Mouse (Mus musculus) forebrain, embryonic 11.5 days (tissue): Measurements from ENCODE around the gene Rinl. TPM values are rescaled to one million over a fixed set of nuclear protein-coding genes. Genes with fewer than 3 reads are reported as not detected.

ENCODE experiments used
- ATAC-seq: fragments of 200-750 bp; cut with Nextera tagmentation; replicated peaks from 2 replicates; pipeline ENCODE4 v1.8.0; 2017; ENCODE audit warnings: moderate TSS enrichment; ENCODE audit not compliant: low FRiP score
- DNase-seq: peaks from one replicate; pipeline ENCODE4 v3.0.0-alpha.2; 2017; ENCODE audit warnings: low spot score
- H3K27ac ChIP-seq: fragments of 300-500 bp; sonication (generic); 2 replicates; pipeline ENCODE4 v1.5.1; 2014; ENCODE audit warnings: low read depth, low read length
- H3K27me3 ChIP-seq: fragments of 300-500 bp; sonication (generic); 2 replicates; pipeline ENCODE4 v1.6.1; 2014; ENCODE audit warnings: mild to moderate bottlenecking, low read length, mixed read lengths; ENCODE audit not compliant: control insufficient read depth, insufficient read depth
- H3K36me3 ChIP-seq: fragments of 300-500 bp; sonication (generic); 2 replicates; pipeline ENCODE4 v1.6.1; 2014; ENCODE audit warnings: mild to moderate bottlenecking, low read length, moderate library complexity, mixed read lengths; ENCODE audit not compliant: control insufficient read depth, insufficient read depth
- H3K4me1 ChIP-seq: fragments of 300-500 bp; sonication (generic); replicated peaks from 2 replicates; pipeline ENCODE4 v1.6.1; 2014; ENCODE audit warnings: low read length, mixed read lengths; ENCODE audit not compliant: control insufficient read depth, insufficient read depth
- H3K4me2 ChIP-seq: fragments of 300-500 bp; sonication (generic); 2 replicates; pipeline ENCODE4 v1.6.1; 2014; ENCODE audit warnings: low read depth, mild to moderate bottlenecking, low read length, moderate library complexity, mixed read lengths; ENCODE audit not compliant: severe bottlenecking
- H3K4me3 ChIP-seq: fragments of 300-500 bp; sonication (generic); 2 replicates; pipeline ENCODE4 v1.5.1; 2014; ENCODE audit warnings: low read depth, low read length
- H3K9ac ChIP-seq: fragments of 300-500 bp; sonication (generic); 2 replicates; pipeline ENCODE4 v1.6.1; 2014; ENCODE audit warnings: low read length
- H3K9me3 ChIP-seq: fragments of 300-500 bp; sonication (generic); 2 replicates; pipeline ENCODE4 v1.6.1; 2016; ENCODE audit warnings: low read length, mixed read lengths; ENCODE audit not compliant: control insufficient read depth
- WGBS: fragments of 180-500 bp; shearing (Covaris S2); extraction: QIAGEN DNeasy Blood & Tissue Kit; methylation state at CpG from one replicate; pipeline ENCODE4 v1.1.7; 2014; 5-methylcytosine and 5-hydroxymethylcytosine counted together
- polyA plus RNA-seq: library from polyadenylated mRNA; unstranded; fragments of >200 nt; fragmentation: Nextera tagmentation; extraction: Ambion mirVana; gene quantifications from 2 replicates; pipeline ENCODE4 v1.2.1, GENCODE M21; 2014

Rinl gene
- 2.1 and 2.4 TPM in 2 replicates for polyA plus RNA-seq

DNA sequence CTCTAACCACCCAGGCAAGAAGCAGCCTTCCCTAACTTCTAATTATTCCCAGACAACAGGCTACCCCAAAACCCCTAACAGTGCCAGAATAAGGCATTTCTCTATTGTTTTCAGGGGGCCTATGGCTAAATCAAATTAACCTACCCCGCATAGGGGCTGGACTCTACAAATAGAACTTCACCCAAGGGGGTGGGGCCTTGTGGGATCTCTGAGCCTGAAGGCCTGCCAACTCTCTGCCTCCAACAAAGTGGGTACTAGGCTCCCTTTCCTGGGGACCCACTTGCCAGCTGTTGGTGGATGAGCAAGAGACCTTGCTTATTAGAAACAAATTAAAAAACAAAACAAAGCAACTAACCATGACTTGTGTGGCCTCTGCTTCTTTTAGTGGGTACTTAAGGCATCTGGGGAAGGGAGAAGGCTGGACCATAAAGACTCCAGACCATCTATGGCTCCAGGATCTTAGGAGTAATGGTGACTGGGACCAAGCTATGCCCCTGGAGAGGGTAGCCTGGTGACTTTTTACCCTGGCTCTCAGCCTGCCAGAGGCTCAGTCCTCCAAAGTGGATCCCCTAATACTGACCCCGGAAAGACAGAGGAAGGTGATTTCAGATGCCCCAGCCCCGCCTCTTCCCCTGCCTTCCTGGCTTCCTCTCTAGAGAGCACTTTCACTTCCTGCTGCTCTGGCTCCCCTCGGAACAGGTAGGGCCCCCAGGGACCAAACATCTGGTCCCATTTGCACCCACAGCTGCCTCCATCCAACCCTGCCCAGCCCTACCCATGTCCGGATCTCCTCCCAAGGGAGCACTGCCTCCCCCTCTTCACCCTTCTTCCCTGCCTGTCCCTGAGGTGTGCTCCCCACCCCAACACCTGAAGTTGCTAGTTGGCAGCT is at the start of gene Rinl:
Gene Rinl, plus strand, starts transcription at position 663 of the 889 bp plus-strand sequence.
- Histone ChIP-seq H3K27ac (no peak within 1 kb of the TSS), H3K27me3 (no peaks in the 10 kb centered on the region), H3K4me2 (no peak within 1 kb of the TSS), H3K9me3 (no peaks in the 10 kb centered on the region), H3K4me1 (no peaks in the 10 kb centered on the region), H3K4me3 (no peak within 1 kb of the TSS), H3K9ac (no peak within 1 kb of the TSS), H3K36me3 (no peaks in the 10 kb centered on the region; the same call in 1 of the 2 replicates)
- DNase-seq (no peak), ATAC-seq (no peak)
- WGBS: 72% methylated on average over 5 of the region's 5 CpGs

DNA sequence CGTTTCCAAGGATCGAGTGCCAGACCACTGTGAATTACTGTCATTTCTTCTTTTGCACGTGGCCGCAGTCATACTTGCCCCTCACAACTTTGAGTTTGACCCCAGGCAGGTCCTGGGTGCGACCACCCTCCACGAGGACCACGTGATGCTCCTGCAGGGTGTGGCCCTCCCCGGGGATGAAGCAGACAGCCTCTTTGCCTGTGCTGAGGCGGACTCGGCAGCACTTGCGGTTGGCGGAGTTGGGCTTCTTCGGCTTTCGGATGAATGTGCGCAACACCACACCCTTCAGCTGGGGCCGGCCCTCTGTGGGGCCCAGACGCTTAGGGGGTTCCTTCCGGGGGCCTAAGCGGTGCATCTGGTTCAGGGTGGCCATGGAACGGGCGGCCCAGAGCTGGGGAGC is 48.9 kb upstream of the Rinl start:
- Histone ChIP-seq H3K27ac (no peak overlapping the region), H3K4me2 (no peak overlapping the region), H3K4me1 (no peaks in the 10 kb centered on the region; the same call in 1 of the 2 replicates), H3K4me3 (no peak overlapping the region), H3K27me3 (no peaks in the 10 kb centered on the region), H3K9me3 (no peaks in the 10 kb centered on the region), H3K36me3 (no peaks in the 10 kb centered on the region), H3K9ac (no peak overlapping the region)
- ATAC-seq (no peak), DNase-seq (no peak)
- WGBS: 96% methylated on average over 21 of the region's 21 CpGs

DNA sequence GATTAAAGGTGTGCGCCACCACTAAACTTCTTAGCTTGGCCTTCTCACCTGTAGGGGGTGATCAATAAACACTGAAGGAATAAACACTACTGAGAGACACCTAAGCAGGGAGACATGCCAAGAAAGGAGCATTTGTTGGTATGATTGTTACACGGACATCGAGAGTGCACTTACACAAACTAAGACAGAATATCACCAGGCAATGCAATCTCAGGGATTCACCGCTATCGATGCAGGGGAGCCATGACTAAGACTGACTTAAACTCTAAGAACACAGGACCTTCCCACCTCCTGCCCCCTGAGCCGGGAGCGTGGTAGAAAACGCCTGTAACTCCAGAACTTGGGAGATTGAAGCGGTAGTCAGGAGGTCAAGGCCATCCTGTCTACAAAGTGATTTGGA is 47.8 kb upstream of the Rinl start:
- no peak for DNase-seq
- Histone ChIP-seq H3K9ac (peak overlapping the region; percentile 71), H3K4me2 (peak overlapping the region; percentile 60), H3K27me3 (no peaks in the 10 kb centered on the region), H3K27ac (no peak overlapping the region), H3K4me1 (no peaks in the 10 kb centered on the region; the same call in 1 of the 2 replicates), H3K9me3 (no peaks in the 10 kb centered on the region), H3K36me3 (no peaks in the 10 kb centered on the region; the same call in 1 of the 2 replicates), H3K4me3 (peak overlapping the region; percentile 58)
- 47% methylated on average over 9 of the region's 9 CpGs for WGBS
- ATAC-seq: no peak

GRCm38 (mm10) chr7:28741368-28741708 is 47.4 kb upstream of the Rinl start:
- peak overlapping the region; percentile 58 for H3K4me3 ChIP-seq
- H3K4me1 ChIP-seq: no peaks in the 10 kb centered on the region; the same call in 1 of the 2 replicates
- peak overlapping the region; percentile 60 for H3K4me2 ChIP-seq
- H3K9ac ChIP-seq: peak overlapping the region; percentile 71
- no peaks in the 10 kb centered on the region; the same call in 1 of the 2 replicates for H3K36me3 ChIP-seq
- WGBS: 2% methylated on average over 13 of the region's 13 CpGs
- no peaks in the 10 kb centered on the region for H3K27me3 ChIP-seq
- H3K27ac ChIP-seq: no peak overlapping the region
- ATAC-seq (peak; percentile 24), DNase-seq (peak; percentile 57)
- no peaks in the 10 kb centered on the region for H3K9me3 ChIP-seq

- Histone ChIP-seq H3K36me3 (no peaks in the 10 kb centered on the region; the same call in 1 of the 2 replicates), H3K4me3 (peak within 1 kb of the TSS; percentile 58), H3K4me2 (peak within 1 kb of the TSS; percentile 60), H3K4me1 (no peaks in the 10 kb centered on the region; the same call in 1 of the 2 replicates), H3K27ac (no peak within 1 kb of the TSS), H3K9ac (peak within 1 kb of the TSS; percentile 71), H3K27me3 (no peaks in the 10 kb centered on the region), H3K9me3 (no peaks in the 10 kb centered on the region)
- WGBS: under 1% methylated on average over 39 of the region's 39 CpGs
- peak; percentile 96 for DNase-seq
- ATAC-seq: peak; percentile 99
These were observed 46.9 kb upstream of the Rinl start, which contains the start of the genes Mrps12 and Sars2 for GRCm38 (mm10) chr7:28741709-28742438. TSS of gene Mrps12 (minus strand) at chr7:28741820. TSS of gene Sars2 (plus strand) at chr7:28741992.

DNA sequence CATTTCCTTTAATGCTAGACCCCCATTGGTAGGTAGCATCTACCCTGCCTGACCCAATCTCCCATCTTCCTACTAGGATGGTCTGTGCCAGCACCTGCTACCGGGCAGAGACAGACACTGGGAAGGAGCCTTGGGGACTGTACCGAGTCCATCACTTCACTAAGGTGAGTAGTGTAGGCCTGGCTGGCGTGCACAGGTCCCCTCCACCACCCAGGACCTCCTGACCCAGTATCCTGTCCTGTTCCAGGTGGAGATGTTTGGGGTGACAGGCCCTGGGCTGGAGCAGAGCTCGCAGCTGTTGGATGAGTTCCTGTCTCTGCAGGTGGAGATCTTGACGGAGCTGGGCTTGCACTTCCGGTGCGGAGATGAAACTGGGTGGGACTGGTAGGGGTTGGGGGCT is 38.8 kb upstream of the Rinl start:
- H3K36me3 ChIP-seq: no peaks in the 10 kb centered on the region; the same call in 1 of the 2 replicates
- 93% methylated on average over 7 of the region's 7 CpGs for WGBS

GRCm38 (mm10) chr7:28756079-28756478 is 32.7 kb upstream of the Rinl start, which contains the start of gene Ccer2:
TSS of gene Ccer2 (plus strand) at chr7:28756174.
- no peaks in the 10 kb centered on the region for H3K9me3 ChIP-seq
- no peak for ATAC-seq
- DNase-seq: no peak
- H3K4me2 ChIP-seq: peak within 1 kb of the TSS; percentile 29; the same call in 1 of the 2 replicates
- H3K27ac ChIP-seq: no peak within 1 kb of the TSS
- WGBS: 4% methylated on average over 16 of the region's 17 CpGs
- no peaks in the 10 kb centered on the region; the same call in 1 of the 2 replicates for H3K36me3 ChIP-seq
- no peak within 1 kb of the TSS; the same call in 1 of the 2 replicates for H3K9ac ChIP-seq
- 0 out of 2 replicates have a peak, but pooled peaks cover 2% of the 10 kb centered on the region for H3K4me1 ChIP-seq
- no peak within 1 kb of the TSS for H3K4me3 ChIP-seq
- no peaks in the 10 kb centered on the region for H3K27me3 ChIP-seq

More for the DNA sequence above, 38.8 kb upstream of the Rinl start:
- H3K9ac ChIP-seq: no peak overlapping the region
- no peak for DNase-seq
- H3K4me1 ChIP-seq: no peaks in the 10 kb centered on the region
- H3K4me3 ChIP-seq: no peak overlapping the region
- H3K9me3 ChIP-seq: no peaks in the 10 kb centered on the region
- no peak overlapping the region for H3K27ac ChIP-seq
- ATAC-seq: no peak
- H3K4me2 ChIP-seq: no peak overlapping the region
- H3K27me3 ChIP-seq: no peaks in the 10 kb centered on the region

GRCm38 (mm10) chr7:28758623-28759022 is 30.1 kb upstream of the Rinl start:
- no peak for ATAC-seq
- no peak overlapping the region for H3K27ac ChIP-seq
- 77% methylated on average over 13 of the region's 13 CpGs for WGBS

More at GRCm38 (mm10) chr7:28758623-28759022, 30.1 kb upstream of the Rinl start:
- Histone ChIP-seq H3K36me3 (no peaks in the 10 kb centered on the region), H3K4me2 (no peak overlapping the region), H3K9ac (no peak overlapping the region), H3K27me3 (no peaks in the 10 kb centered on the region), H3K4me3 (no peak overlapping the region), H3K4me1 (0 out of 2 replicates have a peak, but pooled peaks cover 2% of the 10 kb centered on the region), H3K9me3 (no peaks in the 10 kb centered on the region)
- no peak for DNase-seq
